Mouse (Mus musculus) testis, adult 2 months (tissue): Measurements from ENCODE around the gene Fkbp11.

Experiments used
- CTCF ChIP-seq: fragments of 200-500 bp; IDR thresholded peaks from 2 replicates; pipeline ENCODE4 v1.5.1; 2012; ENCODE audit warnings: low read depth, mild to moderate bottlenecking, inconsistent platforms, low read length, moderate library complexity; ENCODE audit not compliant: control insufficient read depth, insufficient read depth, insufficient replicate concordance
- POLR2A ChIP-seq: fragments of 200-500 bp; IDR thresholded peaks from 2 replicates; pipeline ENCODE4 v1.6.1; 2012; ENCODE audit warnings: low read depth, mild to moderate bottlenecking, inconsistent platforms, low read length, moderate library complexity; ENCODE audit not compliant: control insufficient read depth

DNA sequence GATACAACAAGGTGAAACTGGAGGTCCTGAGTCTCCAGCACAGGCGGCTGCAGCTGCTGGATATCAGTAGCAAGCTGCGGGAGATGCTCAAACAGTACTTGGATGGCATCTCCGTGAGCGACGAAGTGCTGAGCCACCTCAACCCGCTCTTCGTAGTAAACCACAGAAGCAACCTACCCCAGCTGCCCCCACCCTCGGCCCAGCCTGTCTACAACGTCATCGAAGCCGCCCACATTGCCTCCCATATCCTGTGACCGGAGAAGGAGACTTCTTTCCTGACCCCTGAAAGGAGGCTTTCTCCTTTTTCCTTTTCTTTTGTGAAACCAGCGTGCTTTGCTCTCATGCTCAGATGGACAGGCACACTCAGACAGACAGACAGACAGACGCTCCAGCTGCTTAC, 5.1 kb downstream of the Fkbp11 start:
- no peak for TF ChIP-seq CTCF
- no peak for TF ChIP-seq POLR2A
